Mouse (Mus musculus) monocyte, adult 5-6 weeks (primary cell): ENCODE measurements around the gene 4930415O20Rik. TPM values are rescaled to one million over a fixed set of nuclear protein-coding genes. Genes with fewer than 3 reads are reported as not detected.

Experiments used
- ATAC-seq: fragments of 153-309, 156-312 bp; replicated peaks from 2 replicates; pipeline ENCODE4 v1.8.0; 2017; ENCODE audit warnings: mild to moderate bottlenecking; ENCODE audit not compliant: low TSS enrichment, insufficient number of reproducible peaks, severe bottlenecking, poor library complexity, low FRiP score
- total RNA-seq: library from RNA; stranded (forward); fragments of 200-1000, 200-491, 200-594 nt; gene quantifications from 3 replicates; pipeline ENCODE4 v1.2.3, GENCODE M21; 2017

4930415O20Rik gene
- total RNA-seq, 1 experiment from 2014 or later = not detected

- ATAC-seq = no peak
Observed at GRCm38 (mm10) chr15:98622721-98623120, 51.9 kb downstream of the 4930415O20Rik start.

GRCm38 (mm10) chr15:98623361-98623821 lies 52.6 kb downstream of the 4930415O20Rik start:
- ATAC-seq = no peak

GRCm38 (mm10) chr15:98626078-98626477 lies 55.3 kb downstream of the 4930415O20Rik start:
- ATAC-seq = no peak

GRCm38 (mm10) chr15:98626487-98627212 lies 55.8 kb downstream of the 4930415O20Rik start:
- ATAC-seq = no peak

- ATAC-seq = no peak
Observed at GRCm38 (mm10) chr15:98628589-98629254, 57.9 kb downstream of the 4930415O20Rik start.

GRCm38 (mm10) chr15:98629464-98629863 lies 58.7 kb downstream of the 4930415O20Rik start:
- ATAC-seq = no peak

GRCm38 (mm10) chr15:98630540-98630939 lies 59.7 kb downstream of the 4930415O20Rik start, which contains the start of gene Cacnb3:
Gene Cacnb3, plus strand, starts transcription at chr15:98630840.
- ATAC-seq = no peak

- peak; percentile 67 for ATAC-seq
Observed at GRCm38 (mm10) chr15:98631493-98631892, 60.7 kb downstream of the 4930415O20Rik start.

- ATAC-seq = no peak
Observed at GRCm38 (mm10) chr15:98632107-98632744, 61.4 kb downstream of the 4930415O20Rik start.

GRCm38 (mm10) chr15:98632921-98633320 lies 62.1 kb downstream of the 4930415O20Rik start:
- no peak for ATAC-seq

- no peak for ATAC-seq
Observed at GRCm38 (mm10) chr15:98633822-98634470, 63.1 kb downstream of the 4930415O20Rik start.

- no peak for ATAC-seq
Observed at GRCm38 (mm10) chr15:98634541-98635081, 63.8 kb downstream of the 4930415O20Rik start.

GRCm38 (mm10) chr15:98635291-98635841 lies 64.6 kb downstream of the 4930415O20Rik start:
- no peak for ATAC-seq

GRCm38 (mm10) chr15:98636517-98636916 lies 65.7 kb downstream of the 4930415O20Rik start:
- ATAC-seq = no peak

- ATAC-seq = no peak
Observed at GRCm38 (mm10) chr15:98637155-98637554, 66.4 kb downstream of the 4930415O20Rik start.
